In the genomic region with DNA sequence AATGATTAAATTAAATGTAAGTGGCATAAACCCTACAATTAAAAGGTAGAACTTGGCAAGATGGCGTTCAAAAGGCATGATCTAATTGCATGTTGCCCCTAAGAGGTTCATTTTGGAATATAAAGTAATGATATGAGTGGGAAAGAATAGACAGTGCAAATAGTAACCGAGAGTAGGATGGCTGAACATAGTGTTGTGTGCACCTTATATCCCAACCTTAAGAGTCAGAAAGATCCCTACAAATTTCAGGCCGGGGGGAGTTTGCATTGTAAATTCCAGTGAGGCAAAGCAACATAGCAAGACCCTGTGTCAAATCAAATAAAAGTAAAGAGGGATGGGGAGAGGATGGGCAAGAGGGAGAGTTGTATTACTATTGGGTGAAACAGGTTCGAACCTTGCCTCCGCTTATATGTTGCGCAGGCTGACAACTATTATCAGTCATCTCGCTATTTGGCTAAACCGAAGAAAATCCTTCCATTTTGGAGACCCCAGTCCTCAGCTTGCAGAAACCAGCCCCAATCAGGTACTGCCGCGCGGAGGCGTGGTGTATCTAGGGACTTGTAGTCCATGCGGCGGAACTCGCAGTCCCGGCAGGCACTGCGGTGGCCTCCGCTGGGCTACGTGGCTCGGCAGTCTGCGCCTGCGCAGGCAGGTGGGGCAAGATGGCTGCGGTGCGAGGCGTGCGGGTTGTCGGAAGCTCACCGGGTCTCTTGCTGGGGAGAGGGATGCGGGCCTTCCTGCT, we compare ENCODE assay signal across 8 mouse cellular contexts. TPM values are rescaled to one million over a fixed set of nuclear protein-coding genes. Genes with fewer than 3 reads are reported as not detected.
DNase-seq lines count a peak whose midpoint lies in the region; ATAC-seq and TF ChIP-seq lines count a peak whose summit lies in the region.

No protein-coding gene starts in this region.

- peak; percentile 45 for TF ChIP-seq CTCF in kidney, postnatal 0 days (IDR thresholded peaks at IDR 0.05; ENCODE audit: low read depth)

- ATAC-seq in erythroblast, adult 5-6 weeks (replicated peaks; ENCODE audit: low FRiP score, poor library complexity, severe bottlenecking): peak; percentile 100
- ATAC-seq in heart, embryonic 12.5 days (ENCODE audit: insufficient number of reproducible peaks, low FRiP score): peak; percentile 97
- peak; percentile 96 for ATAC-seq in kidney, postnatal 0 days (replicated peaks; ENCODE audit: low FRiP score, low read depth)
- peak; percentile 98 for ATAC-seq in liver, embryonic 11.5 days (replicated peaks; ENCODE audit: low FRiP score)
- ATAC-seq in stomach, embryonic 14.5 days (ENCODE audit: insufficient number of reproducible peaks, insufficient read depth, low FRiP score, low read depth): peak; percentile 98

- WGBS in heart, embryonic 12.5 days: 5% methylated on average over 29 of the region's 29 CpGs
- 5% methylated on average over 29 of the region's 29 CpGs for WGBS in kidney, postnatal 0 days
- 4% methylated on average over 29 of the region's 29 CpGs for WGBS in liver, embryonic 11.5 days
- 5% methylated on average over 29 of the region's 29 CpGs for WGBS in stomach, embryonic 14.5 days

- peak overlapping the region; percentile 94 for H3K4me3 ChIP-seq in heart, embryonic 12.5 days
- H3K4me3 ChIP-seq in kidney, postnatal 0 days (replicated peaks; ENCODE audit: low read depth, low read length): peak overlapping the region; percentile 86
- H3K4me3 ChIP-seq in liver, embryonic 11.5 days (ENCODE audit: low read depth, low read length): peak overlapping the region; percentile 95
- peak overlapping the region; percentile 92 for H3K4me3 ChIP-seq in stomach, embryonic 14.5 days (ENCODE audit: low read depth, low read length)

- H3K27me3 ChIP-seq in heart, embryonic 12.5 days (replicated peaks): no peaks in the 10 kb centered on the region
- no peaks in the 10 kb centered on the region for H3K27me3 ChIP-seq in kidney, postnatal 0 days (ENCODE audit: insufficient read depth, low read length)
- no peaks in the 10 kb centered on the region for H3K27me3 ChIP-seq in liver, embryonic 11.5 days (replicated peaks; ENCODE audit: control insufficient read depth, insufficient read depth, low read length)
- H3K27me3 ChIP-seq in stomach, embryonic 14.5 days (ENCODE audit: control insufficient read depth, insufficient read depth, low read length): no peaks in the 10 kb centered on the region

- H3K27ac ChIP-seq in heart, embryonic 12.5 days (ENCODE audit: poor library complexity, severe bottlenecking): peak overlapping the region; percentile 57
- H3K27ac ChIP-seq in kidney, postnatal 0 days: 0 out of 2 replicates have a peak overlapping the region, but pooled peaks have one; percentile 37
- H3K27ac ChIP-seq in liver, embryonic 11.5 days (ENCODE audit: low read depth, low read length): 0 out of 2 replicates have a peak overlapping the region, but pooled peaks have one; percentile 34
- peak overlapping the region; percentile 59; the same call in 1 of the 2 replicates for H3K27ac ChIP-seq in stomach, embryonic 14.5 days (ENCODE audit: low read length)

- H3K36me3 ChIP-seq in heart, embryonic 12.5 days: peaks cover 33% of the 10 kb centered on the region
- peaks cover 20% of the 10 kb centered on the region for H3K36me3 ChIP-seq in kidney, postnatal 0 days (ENCODE audit: insufficient read depth, low read length)
- peaks cover 19% of the 10 kb centered on the region for H3K36me3 ChIP-seq in liver, embryonic 11.5 days (ENCODE audit: control insufficient read depth, insufficient read depth, low read length)
- H3K36me3 ChIP-seq in stomach, embryonic 14.5 days (ENCODE audit: control insufficient read depth, insufficient read depth, low read length): peaks cover 34% of the 10 kb centered on the region

- H3K9ac ChIP-seq in heart, embryonic 12.5 days: peak overlapping the region; percentile 93
- peak overlapping the region; percentile 88 for H3K9ac ChIP-seq in kidney, postnatal 0 days (ENCODE audit: low read depth, low read length)
- peak overlapping the region; percentile 93 for H3K9ac ChIP-seq in liver, embryonic 11.5 days (ENCODE audit: low read depth, low read length)
- H3K9ac ChIP-seq in stomach, embryonic 14.5 days (replicated peaks; ENCODE audit: low read depth, low read length): peak overlapping the region; percentile 71

- peaks cover 10% of the 10 kb centered on the region for H3K4me1 ChIP-seq in heart, embryonic 12.5 days (replicated peaks)
- H3K4me1 ChIP-seq in kidney, postnatal 0 days (replicated peaks; ENCODE audit: insufficient read depth, low read length): peaks cover 4% of the 10 kb centered on the region
- peaks cover 2% of the 10 kb centered on the region; the same call in 1 of the 2 replicates for H3K4me1 ChIP-seq in liver, embryonic 11.5 days (replicated peaks; ENCODE audit: control insufficient read depth, insufficient read depth, low read length)
- peaks cover 7% of the 10 kb centered on the region; the same call in 1 of the 2 replicates for H3K4me1 ChIP-seq in stomach, embryonic 14.5 days (ENCODE audit: control insufficient read depth, insufficient read depth, low read length)

- peak; percentile 95 to 96 for DNase-seq in B cell, adult 2 months
- peak; percentile 98 for DNase-seq in brain, adult 2 months (ENCODE audit: low read depth, low spot score)
- peak; percentile 97 for DNase-seq in kidney, postnatal 0 days (ENCODE audit: low spot score)
- peak; percentile 93 for DNase-seq in liver, embryonic 11.5 days (ENCODE audit: low spot score)
- peak; percentile 97 for DNase-seq in naive thymus-derived CD4-positive, alpha-beta T cell, adult 2 months (ENCODE audit: low read depth)

- H3K9me3 ChIP-seq in heart, embryonic 12.5 days (replicated peaks): no peaks in the 10 kb centered on the region
- H3K9me3 ChIP-seq in kidney, postnatal 0 days (replicated peaks; ENCODE audit: low read length): no peaks in the 10 kb centered on the region
- no peaks in the 10 kb centered on the region for H3K9me3 ChIP-seq in liver, embryonic 11.5 days (ENCODE audit: control insufficient read depth, low read length)
- no peaks in the 10 kb centered on the region for H3K9me3 ChIP-seq in stomach, embryonic 14.5 days (ENCODE audit: control insufficient read depth, low read depth, low read length)

- peak overlapping the region; percentile 76 for H3K4me2 ChIP-seq in heart, embryonic 12.5 days
- H3K4me2 ChIP-seq in kidney, postnatal 0 days (ENCODE audit: low read length): peak overlapping the region; percentile 73
- peak overlapping the region; percentile 81 for H3K4me2 ChIP-seq in liver, embryonic 11.5 days
- peak overlapping the region; percentile 52 for H3K4me2 ChIP-seq in stomach, embryonic 14.5 days (replicated peaks; ENCODE audit: low read depth, low read length)

RNA-seq across cellular contexts. Expression of a gene that starts 7.0 kb away (rescaled TPM):
- 0.77 and 0.84 TPM in 2 replicates for total RNA-seq in erythroblast, adult 5-6 weeks (2015; ENCODE audit: low replicate concordance)
- total RNA-seq in erythroblast, adult 5-6 weeks (2017; ENCODE audit: low replicate concordance): 0.42 and 4.3 TPM in 2 replicates
- 21.8 and 23.2 TPM in 2 replicates for polyA plus RNA-seq in heart, embryonic 12.5 days (2016; fragmentation: Nextera tagmentation; extraction: Ambion mirVana)
- 20.1 and 22.8 TPM in 2 replicates for polyA plus RNA-seq in kidney, postnatal 0 days (2015; fragmentation: Nextera tagmentation; extraction: Ambion mirVana)
- 16.0 and 16.4 TPM in 2 replicates for polyA plus RNA-seq in liver, embryonic 11.5 days (2014; fragmentation: Nextera tagmentation; extraction: Ambion mirVana)
- polyA plus RNA-seq in stomach, embryonic 14.5 days (2014; fragmentation: Nextera tagmentation; extraction: Ambion mirVana): 21.0 and 24.9 TPM in 2 replicates

RNA-seq across cellular contexts. Expression of a gene that starts 19.2 kb away (rescaled TPM):
- total RNA-seq in erythroblast, adult 5-6 weeks (2015; ENCODE audit: low replicate concordance): 16.3 and 23.4 TPM in 2 replicates
- 25.1 and 34.2 TPM in 2 replicates for total RNA-seq in erythroblast, adult 5-6 weeks (2017; ENCODE audit: low replicate concordance)
- 133 and 141 TPM in 2 replicates for polyA plus RNA-seq in heart, embryonic 12.5 days (2016; fragmentation: Nextera tagmentation; extraction: Ambion mirVana)
- polyA plus RNA-seq in kidney, postnatal 0 days (2015; fragmentation: Nextera tagmentation; extraction: Ambion mirVana): 136 and 160 TPM in 2 replicates
- 58.7 and 61.9 TPM in 2 replicates for polyA plus RNA-seq in liver, embryonic 11.5 days (2014; fragmentation: Nextera tagmentation; extraction: Ambion mirVana)
- polyA plus RNA-seq in stomach, embryonic 14.5 days (2014; fragmentation: Nextera tagmentation; extraction: Ambion mirVana): 74.3 and 85.2 TPM in 2 replicates

RNA-seq across cellular contexts. Expression of a gene that starts 21.8 kb away (rescaled TPM):
- total RNA-seq in erythroblast, adult 5-6 weeks (2015; ENCODE audit: low replicate concordance): 35.9 and 38.6 TPM in 2 replicates
- 18.0 and 23.7 TPM in 2 replicates for total RNA-seq in erythroblast, adult 5-6 weeks (2017; ENCODE audit: low replicate concordance)
- 24.3 and 24.4 TPM in 2 replicates for polyA plus RNA-seq in heart, embryonic 12.5 days (2016; fragmentation: Nextera tagmentation; extraction: Ambion mirVana)
- polyA plus RNA-seq in kidney, postnatal 0 days (2015; fragmentation: Nextera tagmentation; extraction: Ambion mirVana): 23.9 and 24.9 TPM in 2 replicates
- polyA plus RNA-seq in liver, embryonic 11.5 days (2014; fragmentation: Nextera tagmentation; extraction: Ambion mirVana): 18.7 and 25.3 TPM in 2 replicates
- polyA plus RNA-seq in stomach, embryonic 14.5 days (2014; fragmentation: Nextera tagmentation; extraction: Ambion mirVana): 30.9 and 39.6 TPM in 2 replicates

RNA-seq across cellular contexts. Expression of a gene that starts 30.1 kb away (rescaled TPM):
- 12.9 and 14.6 TPM in 2 replicates for total RNA-seq in erythroblast, adult 5-6 weeks (2015; ENCODE audit: low replicate concordance)
- total RNA-seq in erythroblast, adult 5-6 weeks (2017; ENCODE audit: low replicate concordance): 6.4 and 26.3 TPM in 2 replicates
- 34.7 and 35.8 TPM in 2 replicates for polyA plus RNA-seq in heart, embryonic 12.5 days (2016; fragmentation: Nextera tagmentation; extraction: Ambion mirVana)
- polyA plus RNA-seq in kidney, postnatal 0 days (2015; fragmentation: Nextera tagmentation; extraction: Ambion mirVana): 50.6 and 53.0 TPM in 2 replicates
- 35.8 and 36.2 TPM in 2 replicates for polyA plus RNA-seq in liver, embryonic 11.5 days (2014; fragmentation: Nextera tagmentation; extraction: Ambion mirVana)
- 57.8 and 58.0 TPM in 2 replicates for polyA plus RNA-seq in stomach, embryonic 14.5 days (2014; fragmentation: Nextera tagmentation; extraction: Ambion mirVana)

RNA-seq across cellular contexts. Expression of a gene that starts 42.1 kb away (rescaled TPM):
- total RNA-seq in erythroblast, adult 5-6 weeks (2015; ENCODE audit: low replicate concordance): 32.6 and 35.4 TPM in 2 replicates
- 36.6 and 42.2 TPM in 2 replicates for total RNA-seq in erythroblast, adult 5-6 weeks (2017; ENCODE audit: low replicate concordance)
- polyA plus RNA-seq in heart, embryonic 12.5 days (2016; fragmentation: Nextera tagmentation; extraction: Ambion mirVana): 25.4 and 27.0 TPM in 2 replicates
- polyA plus RNA-seq in kidney, postnatal 0 days (2015; fragmentation: Nextera tagmentation; extraction: Ambion mirVana): 27.4 and 28.3 TPM in 2 replicates
- 51.5 and 54.0 TPM in 2 replicates for polyA plus RNA-seq in liver, embryonic 11.5 days (2014; fragmentation: Nextera tagmentation; extraction: Ambion mirVana)
- 41.1 and 45.4 TPM in 2 replicates for polyA plus RNA-seq in stomach, embryonic 14.5 days (2014; fragmentation: Nextera tagmentation; extraction: Ambion mirVana)

Comparison
In these comparisons a context has a peak if more than half of its experiments do, and no peak if none do; other contexts are left out.
1. Peak in every context shown above with its lines: DNase-seq, ATAC-seq, H3K4me3 ChIP-seq and H3K27ac ChIP-seq.